Mouse (Mus musculus) olfactory bulb, adult 2 months (tissue): ENCODE results near the gene Pgls.

Source experiments
- CTCF ChIP-seq: fragments of 200-500 bp; IDR thresholded peaks from 2 replicates; pipeline ENCODE4 v1.5.1; 2012; ENCODE audit warnings: low read depth, mild to moderate bottlenecking, low read length, moderate library complexity; ENCODE audit not compliant: insufficient read depth
- POLR2A ChIP-seq: fragments of 200-500 bp; IDR thresholded peaks from 2 replicates; pipeline ENCODE4 v1.6.1; 2012; ENCODE audit warnings: mild to moderate bottlenecking, low read depth, low read length, moderate library complexity; ENCODE audit not compliant: insufficient read depth

DNA sequence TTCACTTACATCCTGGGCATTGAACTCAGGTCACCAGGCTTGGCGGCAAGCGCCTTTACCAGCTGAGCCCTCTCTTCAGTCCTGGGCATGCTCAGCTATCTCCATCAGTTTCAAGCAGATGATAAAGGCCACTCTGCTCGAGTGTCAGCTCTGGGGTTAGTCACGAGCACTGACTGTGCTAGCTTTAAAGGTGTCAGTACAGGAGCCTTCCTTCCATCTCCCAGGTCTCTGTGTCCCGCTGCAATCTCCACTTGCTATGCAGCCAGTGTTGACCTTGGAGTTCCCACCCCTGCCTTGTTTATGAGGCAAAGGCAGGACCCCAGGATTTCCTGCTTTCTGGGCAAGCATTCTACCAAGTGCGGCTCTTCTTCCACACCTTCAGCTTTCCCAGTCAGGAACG is 24.4 kb upstream of the Pgls start:
- TF ChIP-seq CTCF (no peak), POLR2A (no peak)
